Mouse (Mus musculus) heart, postnatal 36 days (tissue): ENCODE data around the gene Supt3. TPM values are rescaled to one million over a fixed set of nuclear protein-coding genes. Genes with fewer than 3 reads are reported as not detected.
A peak's percentile ranks its signal among the peaks of the same experiment; 100 is the strongest.

ENCODE experiments used
- DNase-seq, 2 experiments: peaks; one replicate each; pipeline ENCODE4 v3.0.0; 2021 to 2022
- intact Hi-C: fragments of 180-260 bp; cut with DNase I; formaldehyde crosslinking; loops from one replicate; pipeline ENCODE4 v1.15.1; 2025
- total RNA-seq, 2 experiments: library from RNA; stranded (reverse); gene quantifications; 2 replicates each; pipeline ENCODE4 v1.2.3; 2021

Gene Supt3
- 10 to 100 TPM; 14.4 to 15.6 TPM for total RNA-seq

- intact Hi-C loops = loop anchor here (1.0 kb wide), 1 partner anchor 41 kb away; no protein-coding TSS in a partner anchor
- peak; percentile 98 to 99 for DNase-seq
Observed at GRCm38 (mm10) chr17:44776738-44777270, at the start of gene Supt3. TSS of gene Supt3 (plus strand) at chr17:44777152.

DNA sequence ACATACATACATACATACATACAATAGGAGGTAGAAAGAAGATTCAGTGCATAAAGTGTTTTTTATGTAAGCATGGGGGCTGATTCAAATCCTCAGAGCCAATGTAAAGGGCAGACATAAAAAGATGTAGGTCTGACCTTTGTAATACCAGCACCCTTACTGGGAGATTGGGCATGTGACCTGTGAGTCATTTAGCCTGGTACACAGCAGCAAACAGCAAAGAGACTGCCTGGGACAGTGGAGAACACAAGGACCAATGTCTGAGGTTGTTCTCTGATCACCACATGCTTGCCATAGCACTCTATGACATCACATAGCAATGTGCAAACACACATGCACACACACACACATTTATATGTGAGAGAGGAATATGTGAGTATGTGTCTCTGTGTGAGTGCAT is 49.3 kb upstream of the Supt3 start:
- DNase-seq = no peak
- intact Hi-C loops = no loop called here

GRCm38 (mm10) chr17:44728464-44728863 is 48.5 kb upstream of the Supt3 start:
- intact Hi-C loops = no loop called here

DNA sequence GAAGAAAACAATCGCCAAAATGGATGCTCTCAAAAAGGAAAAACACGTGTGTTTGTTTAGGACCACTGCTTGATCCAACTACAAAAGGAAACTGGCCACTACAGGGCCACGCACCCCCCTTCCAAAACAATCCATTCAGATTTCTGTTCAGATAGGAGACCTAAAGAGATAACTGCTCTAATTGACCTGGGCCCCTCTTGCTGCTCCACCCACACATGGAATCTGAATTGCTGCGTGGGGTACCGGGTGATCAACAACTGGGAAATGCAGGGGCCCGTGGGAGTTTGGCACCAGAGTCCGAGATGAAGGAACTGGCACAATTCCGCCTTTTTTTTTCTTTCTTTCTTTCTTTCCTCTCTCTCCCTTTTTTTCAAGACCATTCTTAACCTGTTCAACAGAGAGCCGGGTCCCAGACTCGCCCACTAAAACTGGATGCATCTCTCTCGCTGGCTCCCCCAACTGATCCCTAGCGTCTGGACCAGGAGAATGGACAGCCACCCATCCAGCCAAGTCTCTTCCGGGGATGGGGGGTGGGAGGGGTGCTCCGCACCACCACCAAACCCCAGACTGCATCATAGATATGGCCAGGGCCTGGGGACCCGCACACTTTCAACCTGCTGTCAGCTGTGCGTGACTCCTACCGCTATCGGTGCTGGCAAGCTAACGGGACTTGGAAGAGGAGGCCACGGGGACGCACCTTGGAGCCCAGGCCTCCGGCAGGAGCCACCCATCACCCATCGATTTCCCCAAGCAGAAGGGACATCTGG is 43.2 kb upstream of the Supt3 start:
- no peak for DNase-seq
- intact Hi-C loops = loop anchor here (10.0 kb wide), 2 partner anchors 469 to 641 kb away; no protein-coding TSS in a partner anchor

More at GRCm38 (mm10) chr17:44728464-44728863, 48.5 kb upstream of the Supt3 start:
- DNase-seq = no peak

GRCm38 (mm10) chr17:44734501-44735222 is 42.3 kb upstream of the Supt3 start:
- peak; percentile 40 to 68 for DNase-seq
- intact Hi-C loops = loop anchor here (5.0 to 10.0 kb wide), 3 partner anchors 277 to 640 kb away; no protein-coding TSS in a partner anchor

- intact Hi-C loops = loop anchor here (5.0 to 10.0 kb wide), 3 partner anchors 278 to 639 kb away; no protein-coding TSS in a partner anchor
- DNase-seq = peak; percentile 30 to 47
Observed at GRCm38 (mm10) chr17:44735223-44735990, 41.5 kb upstream of the Supt3 start.

- peak; percentile 70 to 83 for DNase-seq
- intact Hi-C loops = loop anchor here (1.0 to 10.0 kb wide), 4 partner anchors 40 to 639 kb away; no protein-coding TSS in a partner anchor
Observed at GRCm38 (mm10) chr17:44735991-44736561, 40.9 kb upstream of the Supt3 start.

DNA sequence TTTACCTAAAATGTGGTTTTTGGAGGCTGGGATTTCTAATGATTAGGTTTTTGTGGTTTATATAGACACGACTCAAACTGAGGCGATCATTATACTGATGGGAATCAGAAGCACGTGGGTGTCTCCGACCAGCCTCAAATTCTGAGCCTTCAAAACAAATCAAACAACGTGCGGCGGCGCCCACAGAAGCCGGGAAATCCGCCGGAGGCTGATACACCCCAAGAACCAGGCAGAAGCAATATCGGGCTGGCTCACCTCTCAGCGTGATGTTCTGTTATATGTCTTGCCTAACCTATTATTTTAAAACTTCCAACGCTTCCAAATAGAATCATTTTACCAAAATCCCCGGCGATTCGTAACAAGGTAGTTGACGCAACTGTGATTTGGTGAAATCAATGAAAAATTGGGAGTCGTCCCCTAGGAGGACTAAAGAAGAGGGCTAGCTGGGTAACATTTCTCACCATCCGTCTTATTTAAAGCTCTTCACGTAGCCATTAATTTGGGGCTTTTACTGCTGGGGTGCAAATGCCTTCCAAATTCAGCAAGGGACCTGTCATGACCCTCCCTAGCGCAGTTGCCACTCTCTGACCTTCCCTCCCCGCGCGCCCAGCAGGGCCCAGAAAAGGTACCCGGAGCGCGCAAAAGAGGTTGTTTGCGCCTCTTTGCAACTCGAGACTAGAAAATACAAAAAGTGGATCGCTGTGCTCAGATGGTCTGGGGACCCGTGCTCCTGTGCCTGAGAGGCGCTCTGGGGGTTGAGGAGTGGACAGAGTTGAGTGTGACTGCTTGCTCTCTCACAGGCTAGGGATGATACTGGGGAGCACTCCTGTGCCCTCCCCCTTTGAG is 39.5 kb upstream of the Supt3 start:
- intact Hi-C loops = loop anchor here (5.0 to 10.0 kb wide), 3 partner anchors 280 to 637 kb away; no protein-coding TSS in a partner anchor
- peak; percentile 15 to 21 for DNase-seq

- intact Hi-C loops = loop anchor here (5.0 to 10.0 kb wide), 3 partner anchors 281 to 637 kb away; no protein-coding TSS in a partner anchor
- no peak for DNase-seq
Observed at GRCm38 (mm10) chr17:44738121-44738637, 38.8 kb upstream of the Supt3 start.

DNA sequence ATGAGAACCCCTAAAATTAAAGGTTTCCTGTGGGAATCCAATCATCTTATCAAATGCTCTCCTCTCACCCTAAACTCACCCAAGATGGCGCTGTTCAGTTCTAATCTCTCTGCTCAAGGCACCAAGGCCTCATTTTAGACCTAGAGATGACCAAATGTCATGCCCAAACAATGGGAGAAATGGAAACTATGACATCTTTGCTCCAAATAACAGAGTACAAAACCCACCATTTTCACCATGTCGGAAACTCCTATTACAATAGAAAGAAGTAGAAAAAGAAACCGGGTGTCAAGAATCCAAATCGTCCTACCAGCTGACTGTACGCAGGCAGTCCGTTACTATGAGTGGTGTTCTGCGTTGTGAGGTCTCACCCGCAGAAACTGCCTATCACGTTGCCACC is 34.7 kb upstream of the Supt3 start:
- intact Hi-C loops = loop anchor here (2.0 kb wide), 1 partner anchor 509 kb away; no protein-coding TSS in a partner anchor
- no peak for DNase-seq

- no peak for DNase-seq
- intact Hi-C loops = loop anchor here (2.0 kb wide), 1 partner anchor 507 kb away; no protein-coding TSS in a partner anchor
Observed at GRCm38 (mm10) chr17:44743780-44744179, 33.2 kb upstream of the Supt3 start.

DNA sequence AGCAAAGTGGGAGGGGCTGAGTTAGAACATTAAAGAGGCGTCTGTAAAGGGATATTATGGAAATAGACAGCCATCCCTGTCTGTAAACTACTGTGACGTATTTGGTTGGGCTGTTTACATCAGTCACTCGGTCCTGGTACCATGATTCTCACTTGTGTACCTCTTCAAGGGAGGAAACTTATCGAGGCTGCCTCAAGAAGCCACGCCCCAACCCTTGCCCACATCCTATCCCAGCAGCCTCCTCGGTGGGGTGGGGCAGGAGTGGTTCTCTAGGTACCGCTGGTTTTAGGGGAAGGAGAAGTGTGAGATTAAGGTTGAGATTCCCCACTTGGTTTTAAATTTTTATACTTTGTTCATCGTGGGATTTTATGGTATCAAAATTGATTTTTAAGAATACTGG is 31.6 kb upstream of the Supt3 start:
- intact Hi-C loops = no loop called here

GRCm38 (mm10) chr17:44766318-44766717 is 10.6 kb upstream of the Supt3 start:
- no peak for DNase-seq
- intact Hi-C loops = no loop called here

More for the DNA sequence above, 31.6 kb upstream of the Supt3 start:
- no peak for DNase-seq

DNA sequence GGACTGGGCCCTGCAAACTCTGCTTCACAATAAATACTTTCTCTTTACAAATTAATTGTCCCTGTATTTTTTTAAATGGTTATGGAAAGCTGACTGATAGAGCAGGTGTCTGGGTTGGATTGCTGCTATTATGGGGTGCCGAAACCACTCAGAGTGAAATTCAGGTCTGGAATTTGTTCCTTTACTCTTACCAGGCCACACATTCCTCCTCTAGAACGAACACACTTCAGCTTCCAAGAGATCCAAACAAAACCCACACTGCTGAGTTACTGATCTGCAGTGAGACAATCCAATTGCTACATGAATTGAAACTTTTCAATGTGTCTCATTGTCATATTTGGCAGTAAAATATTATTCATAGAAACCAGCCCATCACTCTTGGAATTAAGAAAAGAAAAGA is 10.0 kb upstream of the Supt3 start:
- DNase-seq = no peak
- intact Hi-C loops = no loop called here

GRCm38 (mm10) chr17:44767375-44767774 is 9.6 kb upstream of the Supt3 start:
- no peak for DNase-seq
- intact Hi-C loops = no loop called here

- intact Hi-C loops = no loop called here
- no peak for DNase-seq
Observed at GRCm38 (mm10) chr17:44768522-44768921, 8.4 kb upstream of the Supt3 start.

DNA sequence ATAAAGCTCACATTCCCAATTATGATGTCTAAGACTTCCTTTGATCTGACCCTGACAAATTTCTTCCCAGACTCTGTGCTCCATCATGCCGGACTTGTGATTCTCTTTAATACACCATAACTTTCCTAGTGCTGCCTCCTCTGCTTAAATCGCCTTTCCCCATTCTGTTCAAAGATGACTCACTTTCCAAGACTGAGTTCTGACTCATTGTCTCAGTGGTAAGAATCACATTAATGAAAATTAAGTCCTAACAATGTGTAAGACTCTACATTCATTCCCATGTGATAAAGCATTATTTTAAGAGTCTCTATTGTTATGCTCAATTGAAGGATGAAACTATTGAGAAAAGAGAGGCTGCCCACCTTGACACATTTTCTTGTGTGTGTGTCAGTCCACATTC is 6.1 kb upstream of the Supt3 start:
- DNase-seq = no peak
- intact Hi-C loops = no loop called here

DNA sequence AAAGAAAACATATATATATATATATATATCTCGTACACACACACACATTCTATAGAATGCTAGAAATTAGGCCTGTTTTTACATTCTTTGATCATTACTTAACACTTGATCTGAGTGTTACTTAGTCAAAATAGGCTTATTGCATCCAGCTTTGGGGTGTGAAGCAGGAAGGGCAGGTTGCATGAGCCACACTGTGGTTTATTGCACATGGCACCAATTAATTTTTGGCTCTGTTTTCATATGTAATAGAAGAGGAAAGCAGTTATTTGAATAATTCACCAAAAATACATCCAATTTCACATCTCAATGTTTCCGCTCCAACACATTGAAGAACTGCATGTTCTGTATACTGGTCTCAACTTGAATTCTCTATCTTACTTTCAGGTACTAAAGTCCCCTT is 4.4 kb upstream of the Supt3 start:
- no peak for DNase-seq
- intact Hi-C loops = no loop called here
